Mouse (Mus musculus) testis, postnatal 14 days (tissue): Measurements from ENCODE around the gene Atp6v1f.
A peak's percentile ranks its signal among the peaks of the same experiment; 100 is the strongest.

Source experiments
- DNase-seq: peaks from one replicate; pipeline ENCODE4 v3.0.0; 2021; ENCODE audit warnings: low spot score

Gene Atp6v1f

GRCm38 (mm10) chr6:29461502-29461901 lies 6.0 kb upstream of the Atp6v1f start:
- DNase-seq: no peak

GRCm38 (mm10) chr6:29463388-29463787 lies 4.1 kb upstream of the Atp6v1f start:
- no peak for DNase-seq

DNA sequence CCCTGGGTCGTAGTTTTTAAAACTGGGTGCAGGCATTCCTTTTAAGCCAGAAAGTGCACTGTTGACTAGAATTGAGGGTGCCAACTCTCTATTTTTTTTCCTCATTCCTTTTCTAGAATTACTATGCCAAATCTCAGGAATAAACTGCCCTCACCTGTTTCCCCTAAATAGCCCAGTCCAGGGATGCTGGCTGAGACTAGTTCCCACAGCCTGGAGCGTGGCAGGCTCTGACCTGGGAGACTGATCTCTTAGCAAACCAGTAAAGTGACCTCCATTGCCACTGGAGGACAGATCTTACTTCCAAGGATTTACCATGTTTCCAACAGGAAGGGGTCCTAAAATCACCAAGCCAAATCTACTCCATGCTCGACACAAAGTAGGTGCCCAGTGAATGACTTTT lies 1.3 kb downstream of the Atp6v1f start:
- DNase-seq: no peak

DNA sequence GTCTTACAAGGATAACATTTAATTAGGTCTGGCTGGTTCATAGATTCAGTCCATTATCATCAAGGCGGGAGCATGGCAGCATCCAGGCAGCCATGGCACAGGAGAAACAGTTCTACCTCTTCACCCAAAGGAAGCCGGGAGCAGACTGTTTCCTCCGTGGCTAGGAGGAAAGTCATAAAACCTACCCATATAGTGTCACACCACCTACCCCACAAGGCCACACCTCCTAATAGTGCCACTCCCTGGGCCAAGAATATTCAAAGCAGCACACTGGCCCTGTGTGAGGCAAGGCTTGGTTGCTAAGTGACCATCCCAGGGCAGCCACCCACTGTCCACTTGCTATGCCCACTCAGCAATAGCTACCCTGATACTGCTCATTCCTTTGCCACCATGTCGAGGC lies 3.6 kb downstream of the Atp6v1f start, which contains the start of gene Atp6v1fnb:
Gene Atp6v1fnb (plus strand): TSS at position 301 of the 400 bp plus-strand sequence.
- DNase-seq: no peak

- peak; percentile 77 for DNase-seq
These were observed 6.6 kb downstream of the Atp6v1f start for GRCm38 (mm10) chr6:29473941-29474691.

- no peak for DNase-seq
These were observed 7.2 kb downstream of the Atp6v1f start for GRCm38 (mm10) chr6:29474736-29475135.

DNA sequence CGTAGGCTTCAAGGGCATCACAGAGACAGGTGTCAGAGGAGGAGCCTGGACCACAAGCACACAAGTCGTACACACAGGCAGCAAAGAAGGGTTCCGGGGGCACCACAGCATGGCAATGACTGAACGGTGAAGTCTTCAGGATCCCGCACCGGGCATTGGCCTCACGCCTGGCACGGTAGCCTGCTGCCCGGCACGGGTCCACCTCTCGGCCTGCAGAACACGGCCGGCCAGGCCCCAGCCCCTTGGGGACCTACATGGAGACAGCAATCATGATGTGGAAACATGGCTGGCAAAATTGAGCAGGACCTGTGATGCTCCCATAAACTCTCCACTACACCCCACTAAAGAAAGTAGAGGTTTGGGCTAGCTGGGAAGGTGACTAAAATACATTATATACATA lies 15.2 kb downstream of the Atp6v1f start:
- no peak for DNase-seq

- DNase-seq: peak; percentile 52
These were observed 17.4 kb downstream of the Atp6v1f start for GRCm38 (mm10) chr6:29484716-29485559.

DNA sequence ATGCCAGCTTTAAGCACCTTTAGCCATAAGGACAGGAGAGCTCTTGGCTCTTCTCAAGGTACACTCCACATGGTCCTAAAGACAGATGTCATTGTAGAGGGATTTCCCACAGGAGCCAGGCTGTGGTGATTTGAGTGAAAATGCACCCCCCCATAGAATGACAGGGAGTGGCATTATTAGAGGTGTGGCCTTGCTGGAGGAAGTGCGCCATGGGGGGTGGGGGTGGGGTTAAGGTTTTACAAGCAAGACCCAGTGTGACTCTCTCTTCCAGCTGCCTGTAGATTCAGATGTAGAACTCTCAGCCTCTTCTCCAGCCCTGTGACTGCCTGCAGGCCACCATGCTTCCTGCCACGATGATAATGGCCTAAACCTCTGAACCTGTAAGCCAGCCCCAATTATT lies 18.4 kb downstream of the Atp6v1f start:
- no peak for DNase-seq

DNA sequence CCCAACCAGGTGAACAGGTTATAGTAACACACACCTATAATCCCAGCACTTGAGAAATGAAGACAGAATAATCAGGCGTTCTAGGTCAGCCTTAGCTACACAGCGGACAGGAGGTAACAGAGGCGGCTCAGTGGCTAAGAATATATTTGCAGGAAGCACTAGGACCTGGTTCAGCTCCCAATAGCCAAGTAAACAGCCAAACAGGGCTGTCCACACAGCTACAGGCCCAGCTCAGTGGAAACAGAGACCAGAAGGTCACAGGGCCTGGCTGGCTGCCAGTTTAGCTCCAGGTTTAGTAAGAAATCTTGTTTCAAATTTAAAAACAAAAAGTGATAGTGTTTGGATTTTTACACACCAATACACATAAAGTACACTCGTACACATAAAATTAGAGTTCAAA lies 26.6 kb downstream of the Atp6v1f start:
- no peak for DNase-seq

GRCm38 (mm10) chr6:29496270-29496669 lies 28.8 kb downstream of the Atp6v1f start:
- DNase-seq: no peak

- no peak for DNase-seq
These were observed 30.3 kb downstream of the Atp6v1f start for GRCm38 (mm10) chr6:29497791-29498190.

- DNase-seq: no peak
These were observed 32.7 kb downstream of the Atp6v1f start for GRCm38 (mm10) chr6:29500177-29500576.

DNA sequence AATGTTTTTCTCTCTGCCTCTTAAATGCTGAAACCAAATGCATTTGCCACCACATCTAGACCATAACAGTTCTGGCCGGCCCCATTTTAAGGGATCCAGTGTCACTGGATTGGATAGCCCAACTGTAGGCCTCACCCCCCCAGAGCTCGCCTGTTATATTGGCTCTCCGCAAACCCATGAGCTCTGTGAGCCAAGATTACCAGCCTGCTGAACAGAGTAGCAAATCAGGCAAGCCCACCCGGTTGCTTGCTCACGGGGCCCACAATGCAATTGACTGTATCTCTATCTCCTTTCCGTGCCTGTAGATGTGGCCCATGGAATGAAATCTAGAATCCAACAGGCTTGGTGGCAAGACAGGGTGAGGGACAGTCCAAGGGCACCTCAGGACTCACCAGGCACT lies 33.3 kb downstream of the Atp6v1f start:
- DNase-seq: no peak

- DNase-seq: no peak
These were observed 34.1 kb downstream of the Atp6v1f start for GRCm38 (mm10) chr6:29501599-29501998.

DNA sequence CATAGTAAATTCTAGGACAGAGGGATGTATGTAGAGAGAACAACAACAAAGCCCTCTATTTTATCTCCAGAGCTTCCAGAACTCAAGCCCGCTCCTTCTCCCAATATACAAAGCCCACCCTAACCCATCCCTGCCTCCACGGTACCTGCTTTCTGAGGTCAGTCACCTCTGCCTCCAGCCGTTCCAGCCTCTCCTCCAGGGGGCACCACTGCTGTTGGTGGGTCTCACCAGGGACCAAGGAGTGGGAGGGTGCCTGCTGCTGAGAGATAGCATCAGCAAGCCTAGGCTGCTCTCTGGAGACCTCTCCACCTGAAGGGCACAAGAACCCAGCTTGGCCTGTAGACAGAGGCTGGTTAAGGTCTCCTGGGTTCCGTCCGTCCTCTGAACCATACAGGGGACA lies 38.0 kb downstream of the Atp6v1f start:
- DNase-seq: no peak

GRCm38 (mm10) chr6:29506834-29507233 lies 39.3 kb downstream of the Atp6v1f start:
- DNase-seq: no peak

- DNase-seq: no peak
These were observed 40.2 kb downstream of the Atp6v1f start, which contains the start of gene Kcp for GRCm38 (mm10) chr6:29507447-29508309. Kcp (minus strand) TSS chr6:29507952.

GRCm38 (mm10) chr6:29509086-29509485 lies 41.6 kb downstream of the Atp6v1f start:
- no peak for DNase-seq

- peak; percentile 41 for DNase-seq
These were observed 45.8 kb downstream of the Atp6v1f start for GRCm38 (mm10) chr6:29513284-29513683.

DNA sequence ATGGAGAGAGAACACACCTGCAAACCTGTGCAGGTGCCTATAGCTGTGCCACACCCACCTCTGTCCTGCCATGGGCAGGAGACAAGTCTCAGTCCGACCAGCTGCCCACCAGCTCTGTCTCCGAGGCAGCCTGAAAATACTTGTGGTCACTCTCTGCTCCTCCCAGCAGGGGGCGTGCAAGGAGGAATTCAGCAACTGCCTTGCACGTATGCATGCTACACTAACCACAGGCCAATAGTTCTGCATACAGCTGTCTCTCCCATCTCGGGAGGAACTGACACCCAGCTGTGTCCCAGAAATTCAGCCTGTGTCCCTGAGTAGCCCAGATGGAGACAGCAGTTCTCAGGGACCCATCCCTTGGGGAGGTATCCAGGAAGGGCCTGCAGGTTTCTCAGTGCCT lies 49.6 kb downstream of the Atp6v1f start:
- DNase-seq: peak; percentile 40
